Mouse (Mus musculus) lung, postnatal 0 days (tissue): ENCODE measurements around the gene Mettl17.

Experiments used
- CTCF ChIP-seq: IDR thresholded peaks from 2 replicates; pipeline ENCODE4 v1.5.1; 2016; ENCODE audit warnings: antibody characterized with exemption, mild to moderate bottlenecking
- EP300 ChIP-seq: IDR thresholded peaks from 2 replicates; pipeline ENCODE4 v1.6.1; 2016; ENCODE audit warnings: antibody characterized with exemption, mild to moderate bottlenecking, control low read depth

- TF ChIP-seq CTCF (no peak), EP300 (no peak)
These were observed 7.7 kb downstream of the Mettl17 start, which contains the start of gene Slc39a2 for GRCm38 (mm10) chr14:51892191-51892939.
